Mouse (Mus musculus) bone marrow, adult 2 months (tissue): ENCODE data around the gene Crlf1. TPM values are rescaled to one million over a fixed set of nuclear protein-coding genes. Genes with fewer than 3 reads are reported as not detected.

Experiments used
- H3K27ac ChIP-seq: fragments of 200-500 bp; 2 replicates; pipeline ENCODE4 v1.5.1; 2012; ENCODE audit warnings: low read depth, mild to moderate bottlenecking, control low read depth, inconsistent platforms, low read length; ENCODE audit not compliant: control insufficient read depth, poor library complexity, insufficient read depth
- H3K4me1 ChIP-seq: fragments of 200-500 bp; 2 replicates; pipeline ENCODE4 v1.6.1; 2011; ENCODE audit warnings: low read length; ENCODE audit not compliant: control insufficient read depth, insufficient read depth
- H3K4me3 ChIP-seq: fragments of 200-500 bp; replicated peaks from 2 replicates; pipeline ENCODE3; 2011; ENCODE audit warnings: mild to moderate bottlenecking, low read depth, low read length, control low read depth; ENCODE audit not compliant: control insufficient read depth
- CTCF ChIP-seq: fragments of 200-500 bp; IDR thresholded peaks from 2 replicates; pipeline ENCODE4 v1.5.1; 2011; ENCODE audit warnings: low read length, control low read depth; ENCODE audit not compliant: control insufficient read depth, insufficient read depth
- POLR2A ChIP-seq: fragments of 200-500 bp; IDR thresholded peaks from 2 replicates; pipeline ENCODE4 v1.6.1; 2011; ENCODE audit warnings: low read depth, mild to moderate bottlenecking, control low read depth, low read length, borderline replicate concordance; ENCODE audit not compliant: control insufficient read depth
- WGBS: fragments of 180-500 bp; shearing (Covaris S2); methylation state at CpG from one replicate; pipeline ENCODE4 v1.1.7; 2018; 5-methylcytosine and 5-hydroxymethylcytosine counted together
- polyA plus RNA-seq: library from polyadenylated mRNA; stranded (reverse); fragments of >200 nt; gene quantifications from 2 replicates; pipeline ENCODE4 v1.2.4, GENCODE M21; 2011; ENCODE audit warnings: low replicate concordance; ENCODE audit not compliant: missing spikeins, insufficient read depth, insufficient read length

Crlf1 gene
- polyA plus RNA-seq, 1 experiment, result 5.5 TPM

DNA sequence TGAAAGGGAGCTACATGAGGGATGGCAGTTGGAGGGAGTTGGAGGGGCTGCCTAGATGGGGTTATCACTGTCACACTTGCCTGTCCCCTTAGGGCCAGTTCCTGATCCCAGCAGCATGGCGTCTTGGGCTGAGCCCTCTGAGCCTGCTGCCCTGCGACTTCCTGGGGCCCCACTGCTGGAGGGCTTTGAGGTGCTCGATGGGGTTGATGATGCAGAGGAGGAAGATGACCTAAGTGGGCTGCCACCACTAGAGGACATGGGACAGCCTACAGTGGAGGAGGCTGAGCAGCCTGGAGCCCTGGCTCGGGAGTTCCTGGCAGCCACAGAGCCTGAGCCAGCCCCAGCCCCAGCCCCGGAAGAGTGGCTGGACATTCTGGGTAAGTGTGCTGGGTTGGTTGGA is 36.3 kb downstream of the Crlf1 start:
- TF ChIP-seq POLR2A, result no peak
- no peak for TF ChIP-seq CTCF
- no peak overlapping the region for H3K27ac ChIP-seq
- H3K4me3 ChIP-seq, result no peak overlapping the region
- whole genome bisulfite sequencing, result 37% methylated on average over 5 of the region's 5 CpGs
- peaks cover 5% of the 10 kb centered on the region for H3K4me1 ChIP-seq

DNA sequence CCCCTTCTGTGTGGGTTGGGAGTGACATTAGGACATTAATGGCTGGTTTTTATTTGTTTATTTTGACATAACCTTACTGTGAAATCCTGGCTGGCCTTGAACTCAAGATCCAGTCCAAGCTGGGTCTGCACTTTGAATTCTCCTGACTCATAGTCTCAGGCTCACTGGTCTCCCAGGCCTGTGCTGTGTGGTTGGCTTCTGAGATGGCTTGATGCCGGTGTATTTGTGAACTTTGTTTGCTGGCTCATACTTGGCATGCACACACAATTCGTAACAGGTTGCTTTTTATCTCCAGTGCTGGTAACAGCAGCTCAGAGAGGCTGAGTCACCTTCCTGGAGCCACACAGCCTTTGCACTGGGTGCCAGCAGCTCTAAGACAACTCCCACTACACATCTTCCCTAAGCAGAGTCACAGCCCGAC is 36.8 kb downstream of the Crlf1 start:
- Histone ChIP-seq H3K27ac (no peak overlapping the region), H3K4me1 (peaks cover 5% of the 10 kb centered on the region), H3K4me3 (no peak overlapping the region)
- 65% methylated on average over 3 of the region's 3 CpGs for WGBS
- TF ChIP-seq CTCF (no peak), POLR2A (no peak)

DNA sequence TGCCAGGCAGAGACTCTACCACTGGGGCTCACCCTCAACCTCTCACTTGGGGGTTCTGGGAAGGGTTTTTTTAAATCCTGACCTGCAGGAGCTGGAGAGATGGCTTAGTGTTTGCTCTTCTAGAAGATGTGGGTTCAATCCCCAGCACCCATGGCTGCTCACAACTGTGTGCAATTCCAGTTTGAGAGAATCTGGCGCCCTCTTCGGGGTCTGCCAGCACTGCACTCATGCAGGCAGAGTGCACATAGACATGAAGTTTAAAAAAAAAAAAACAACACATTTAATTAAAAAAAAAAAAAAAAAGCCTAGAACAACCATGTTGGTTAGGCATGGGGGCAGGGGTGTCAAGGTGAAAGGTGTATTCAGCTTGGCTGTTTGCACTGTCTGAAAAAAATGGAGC is 37.4 kb downstream of the Crlf1 start:
- Histone ChIP-seq H3K4me1 (peaks cover 5% of the 10 kb centered on the region), H3K27ac (no peak overlapping the region)

DNA sequence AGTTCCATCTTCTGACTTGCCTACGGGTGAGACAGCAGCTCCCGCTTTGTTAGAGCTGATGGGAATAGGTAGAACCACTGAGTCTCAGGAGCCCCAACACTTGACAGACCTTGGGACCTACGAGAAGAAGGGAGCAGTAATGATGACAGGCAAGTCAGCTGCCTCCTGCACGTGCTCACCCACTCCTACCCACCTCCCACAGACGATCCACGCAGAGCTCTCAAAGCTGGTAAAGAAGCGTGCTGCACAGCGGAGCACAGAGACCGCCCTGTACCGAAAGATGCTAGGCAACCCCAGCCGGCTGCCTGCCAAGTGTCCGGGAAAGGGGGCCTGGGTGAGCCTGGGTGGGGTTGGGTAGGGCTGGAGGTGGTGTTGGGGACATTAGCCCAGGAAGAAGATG is 41.3 kb downstream of the Crlf1 start:
- Histone ChIP-seq H3K4me1 (no peaks in the 10 kb centered on the region; the same call in 1 of the 2 replicates), H3K27ac (no peak overlapping the region), H3K4me3 (no peak overlapping the region)
- WGBS, result 92% methylated on average over 12 of the region's 12 CpGs
- no peak for TF ChIP-seq CTCF
- no peak for TF ChIP-seq POLR2A

More for the DNA sequence above, 37.4 kb downstream of the Crlf1 start:
- WGBS, result 85% methylated on average over 2 of the region's 2 CpGs
- TF ChIP-seq CTCF (no peak; the same call in 1 of the 2 replicates), POLR2A (no peak)
- H3K4me3 ChIP-seq, result no peak overlapping the region

DNA sequence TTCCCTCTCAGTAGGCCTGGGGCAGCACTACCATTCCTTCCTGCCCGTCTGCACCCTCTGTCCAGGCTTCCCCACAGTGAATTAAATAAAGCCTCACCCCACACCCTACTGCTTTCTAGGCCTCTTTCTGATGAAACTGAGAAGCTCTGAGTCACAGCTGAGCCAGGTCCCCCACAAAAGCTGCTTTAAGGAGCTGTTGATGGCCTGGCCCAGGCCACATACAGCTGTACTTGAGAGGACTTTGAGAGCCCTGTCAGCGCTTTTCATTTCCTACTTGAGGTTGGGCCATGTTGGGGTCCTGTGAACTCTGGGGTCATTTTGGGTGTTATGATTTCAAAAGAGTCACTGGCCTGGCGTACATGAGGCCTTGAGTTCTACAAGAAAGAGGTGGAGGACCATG is 42.3 kb downstream of the Crlf1 start:
- 83% methylated on average over 3 of the region's 3 CpGs for WGBS
- peaks cover under 1% of the 10 kb centered on the region; the same call in 1 of the 2 replicates for H3K4me1 ChIP-seq
- H3K4me3 ChIP-seq, result no peak overlapping the region
- H3K27ac ChIP-seq, result no peak overlapping the region
- TF ChIP-seq POLR2A (no peak), CTCF (no peak)

DNA sequence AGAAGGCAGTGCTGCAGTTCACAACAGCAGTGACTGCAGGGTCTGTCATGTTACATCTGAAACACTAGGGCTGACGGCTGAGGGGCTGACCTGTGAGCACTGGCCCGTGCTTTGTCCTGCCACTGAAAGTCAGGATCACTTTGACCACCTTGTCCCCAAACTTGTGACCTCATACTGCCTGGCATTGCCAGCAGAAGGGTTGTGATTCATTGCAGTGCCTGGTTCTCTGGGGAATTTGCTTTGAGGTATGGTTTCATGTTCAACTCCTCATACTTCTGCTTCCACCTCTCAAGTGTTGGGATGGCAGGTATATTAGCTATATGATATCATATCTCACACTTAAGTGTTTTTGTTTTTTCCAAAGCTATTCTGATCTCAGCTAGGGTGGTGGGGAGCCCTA is 42.7 kb downstream of the Crlf1 start:
- no peak overlapping the region for H3K4me3 ChIP-seq
- TF ChIP-seq POLR2A (no peak), CTCF (no peak)
- WGBS, result 90% methylated on average over 2 of the region's 2 CpGs
- no peak overlapping the region for H3K27ac ChIP-seq
- H3K4me1 ChIP-seq, result peaks cover 4% of the 10 kb centered on the region; the same call in 1 of the 2 replicates

DNA sequence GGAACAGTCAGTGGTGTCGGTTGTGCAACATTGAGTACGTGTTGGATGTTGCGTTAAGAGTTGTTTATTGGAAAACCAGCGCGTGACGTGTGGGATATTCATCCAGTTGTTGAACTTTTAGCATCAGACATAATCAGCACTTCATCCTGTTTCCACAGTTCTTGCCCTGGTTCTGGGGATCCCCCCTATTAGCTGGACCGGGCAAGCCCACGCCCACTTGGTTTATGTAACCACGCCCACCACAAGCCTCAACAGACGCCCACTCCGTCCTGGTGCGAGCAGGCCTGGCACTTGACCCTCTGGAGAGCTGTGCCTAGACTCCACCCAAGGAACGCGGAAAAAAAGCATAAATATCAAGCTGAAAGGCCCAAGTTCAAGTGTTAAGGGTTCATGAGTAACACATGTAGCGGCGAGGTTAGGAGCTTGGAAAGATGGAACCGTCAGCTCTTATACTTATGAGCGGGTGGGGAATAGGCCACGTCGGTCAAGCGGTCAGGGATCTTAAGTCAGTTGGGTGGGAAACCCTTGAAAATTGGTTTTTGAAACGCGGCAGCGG is 45.1 kb downstream of the Crlf1 start:
- TF ChIP-seq CTCF (no peak), POLR2A (no peak)
- Histone ChIP-seq H3K27ac (peak overlapping the region; percentile 43), H3K4me1 (peaks cover 4% of the 10 kb centered on the region; the same call in 1 of the 2 replicates), H3K4me3 (peak overlapping the region; percentile 68)
- 11% methylated on average over 24 of the region's 24 CpGs for WGBS

DNA sequence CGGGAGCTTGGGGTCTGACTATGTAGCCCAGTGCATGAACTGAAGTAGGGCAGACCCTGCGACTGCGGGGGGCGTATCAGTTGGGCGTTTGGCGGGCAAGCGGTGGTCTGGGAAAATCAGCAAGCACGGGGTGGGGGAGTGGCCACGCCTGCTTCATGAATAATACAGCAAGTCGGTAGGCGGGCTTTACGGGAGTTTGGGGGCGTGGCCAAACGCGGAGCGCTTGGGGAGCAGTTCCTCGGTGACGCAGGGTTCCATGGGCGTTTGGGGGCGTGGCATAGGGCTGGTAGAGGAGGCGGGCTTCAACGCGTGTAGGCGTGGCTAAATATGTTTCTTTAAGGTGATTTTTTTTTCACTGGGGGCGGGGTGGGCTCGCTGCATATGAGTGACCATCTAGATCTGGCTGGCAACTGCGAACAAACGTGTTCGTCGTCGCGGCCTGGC is 45.7 kb downstream of the Crlf1 start:
- Histone ChIP-seq H3K27ac (peak overlapping the region; percentile 85), H3K4me3 (peak overlapping the region; percentile 70), H3K4me1 (peaks cover 7% of the 10 kb centered on the region)
- WGBS, result under 1% methylated on average over 32 of the region's 32 CpGs
- TF ChIP-seq POLR2A (no peak), CTCF (no peak)
